Mouse (Mus musculus): Measurements from ENCODE around the gene Frmd4b. TPM values are rescaled to one million over a fixed set of nuclear protein-coding genes. Genes with fewer than 3 reads are reported as not detected.

The Frmd4b gene
- total and polyA plus RNA-seq, 3 experiments = 0.44 to 2.9 TPM; not detected in 1

DNA sequence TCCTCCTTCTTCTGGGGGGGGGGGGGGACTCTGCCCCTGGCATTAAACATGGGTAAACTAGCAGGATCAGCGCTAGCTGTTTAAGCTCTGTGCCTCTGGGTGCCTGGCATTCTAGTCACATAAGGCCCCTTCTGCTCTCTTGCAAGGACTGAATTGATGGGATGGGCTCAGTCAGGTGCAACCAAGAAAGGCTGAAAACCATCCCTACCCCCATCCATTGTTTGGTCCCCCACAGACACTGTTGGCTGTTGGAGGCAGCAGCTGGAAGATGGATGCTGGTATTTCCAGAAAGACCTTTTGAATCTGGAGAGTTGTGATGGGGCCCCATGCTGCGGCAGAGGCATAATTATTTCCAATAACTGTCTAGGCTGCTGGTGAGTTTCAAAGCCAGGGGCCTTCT lies 7.3 kb downstream of the Frmd4b start:
- Histone ChIP-seq H3K36me3 (replicated peaks) (no peaks in the 10 kb centered on the region), H3K4me1 (ENCODE audit: insufficient read depth, low read depth, low read length) (no peaks in the 10 kb centered on the region), H3K4me3 (ENCODE audit: low read depth, low read length) (no peak overlapping the region), H3K27me3 (ENCODE audit: insufficient read depth, low read length) (no peaks in the 10 kb centered on the region), H3K9me3 (replicated peaks) (peaks cover 45% of the 10 kb centered on the region)
- no peak for DNase-seq (ENCODE audit: low spot score)
- no peak for ATAC-seq (ENCODE audit: extremely low read depth, insufficient number of reproducible peaks, low FRiP score, poor library complexity, severe bottlenecking)
- TF ChIP-seq GATA2 (IDR thresholded peaks at IDR 0.05; ENCODE audit: borderline replicate concordance, low read depth, low read length) (no peak), CTCF (IDR thresholded peaks at IDR 0.05; ENCODE audit: low read depth, low read length) (no peak), POLR2AphosphoS5 (IDR thresholded peaks at IDR 0.05; ENCODE audit: insufficient replicate concordance, low read depth, low read length) (no peak)

GRCm38 (mm10) chr6:97607646-97608045 lies 9.7 kb downstream of the Frmd4b start:
- Histone ChIP-seq H3K4me3 (ENCODE audit: low read depth, low read length) (no peak overlapping the region), H3K36me3 (replicated peaks) (no peaks in the 10 kb centered on the region), H3K9me3 (replicated peaks) (peaks cover 54% of the 10 kb centered on the region), H3K27me3 (ENCODE audit: insufficient read depth, low read length) (no peaks in the 10 kb centered on the region), H3K4me1 (ENCODE audit: insufficient read depth, low read depth, low read length) (no peaks in the 10 kb centered on the region)
- ATAC-seq (ENCODE audit: extremely low read depth, insufficient number of reproducible peaks, low FRiP score, poor library complexity, severe bottlenecking) (no peak), DNase-seq (ENCODE audit: low spot score) (no peak)
- TF ChIP-seq GATA2 (IDR thresholded peaks at IDR 0.05; ENCODE audit: borderline replicate concordance, low read depth, low read length) (no peak), TAL1 (conservative IDR thresholded peaks at IDR 0.05; ENCODE audit: low read depth, low read length) (no peak), CTCF (IDR thresholded peaks at IDR 0.05; ENCODE audit: low read depth, low read length) (no peak), POLR2AphosphoS5 (IDR thresholded peaks at IDR 0.05; ENCODE audit: insufficient replicate concordance, low read depth, low read length) (no peak), GATA1 (IDR thresholded peaks at IDR 0.05; ENCODE audit: borderline replicate concordance, low read length) (no peak)

DNA sequence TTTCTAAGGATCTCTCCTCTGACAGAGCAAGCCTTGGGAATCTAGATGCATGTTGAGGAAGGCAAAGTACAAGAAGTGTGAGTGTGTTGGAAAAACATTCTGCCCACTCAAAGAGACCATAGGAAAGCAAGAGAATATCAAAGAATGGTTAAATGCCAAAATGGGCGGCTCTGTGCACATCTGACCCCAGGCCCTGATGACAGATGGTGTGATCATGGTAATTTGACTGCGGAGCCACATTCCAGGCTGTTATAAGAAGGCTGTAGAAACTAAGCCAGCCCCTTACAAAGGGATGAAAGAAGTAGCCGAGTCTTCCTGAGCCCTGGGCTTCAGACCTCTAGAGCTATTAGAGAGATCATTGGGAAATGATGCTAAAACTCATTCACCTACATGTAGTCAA lies 22.1 kb downstream of the Frmd4b start:
- Histone ChIP-seq H3K36me3 (replicated peaks) (no peaks in the 10 kb centered on the region), H3K9me3 (replicated peaks) (peaks cover 73% of the 10 kb centered on the region), H3K4me3 (ENCODE audit: low read depth, low read length) (no peak overlapping the region), H3K4me1 (ENCODE audit: insufficient read depth, low read depth, low read length) (no peaks in the 10 kb centered on the region), H3K27me3 (ENCODE audit: insufficient read depth, low read length) (no peaks in the 10 kb centered on the region)
- ATAC-seq (ENCODE audit: extremely low read depth, insufficient number of reproducible peaks, low FRiP score, poor library complexity, severe bottlenecking) = no peak
- TF ChIP-seq GATA1 (IDR thresholded peaks at IDR 0.05; ENCODE audit: borderline replicate concordance, low read length) = no peak
- no peak for TF ChIP-seq TAL1 (conservative IDR thresholded peaks at IDR 0.05; ENCODE audit: low read depth, low read length)
- TF ChIP-seq POLR2AphosphoS5 (IDR thresholded peaks at IDR 0.05; ENCODE audit: insufficient replicate concordance, low read depth, low read length) = no peak
- TF ChIP-seq GATA2 (IDR thresholded peaks at IDR 0.05; ENCODE audit: borderline replicate concordance, low read depth, low read length) = no peak
- no peak for TF ChIP-seq CTCF (IDR thresholded peaks at IDR 0.05; ENCODE audit: low read depth, low read length)
- DNase-seq (ENCODE audit: low spot score) = no peak

DNA sequence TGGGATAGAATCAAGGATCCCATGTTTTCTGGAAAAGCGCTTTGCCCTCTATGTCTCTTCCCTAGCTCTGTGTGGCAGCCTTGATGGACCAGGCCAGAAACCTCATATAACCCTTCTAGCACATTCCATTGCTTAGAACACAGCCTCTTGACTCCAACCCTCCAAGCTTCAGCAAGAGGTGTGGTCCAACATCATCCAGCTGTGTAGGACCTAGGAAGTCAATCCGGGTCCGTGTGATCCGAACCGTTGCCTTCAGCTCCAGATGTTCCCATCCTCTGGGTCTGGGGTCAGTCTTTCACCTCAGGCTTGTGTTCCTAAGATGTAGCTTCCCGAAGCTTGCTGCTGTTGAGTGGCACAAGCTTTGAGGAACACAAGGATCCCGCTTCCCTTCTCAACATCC lies 22.8 kb downstream of the Frmd4b start:
- Histone ChIP-seq H3K36me3 (replicated peaks) (no peaks in the 10 kb centered on the region), H3K4me3 (ENCODE audit: low read depth, low read length) (no peak overlapping the region), H3K9me3 (replicated peaks) (peaks cover 72% of the 10 kb centered on the region), H3K4me1 (ENCODE audit: insufficient read depth, low read depth, low read length) (no peaks in the 10 kb centered on the region), H3K27me3 (ENCODE audit: insufficient read depth, low read length) (no peaks in the 10 kb centered on the region)
- no peak for DNase-seq (ENCODE audit: low spot score)
- ATAC-seq (ENCODE audit: extremely low read depth, insufficient number of reproducible peaks, low FRiP score, poor library complexity, severe bottlenecking) = no peak
- TF ChIP-seq TAL1 (conservative IDR thresholded peaks at IDR 0.05; ENCODE audit: low read depth, low read length) = no peak
- TF ChIP-seq POLR2AphosphoS5 (IDR thresholded peaks at IDR 0.05; ENCODE audit: insufficient replicate concordance, low read depth, low read length) = no peak
- TF ChIP-seq CTCF (IDR thresholded peaks at IDR 0.05; ENCODE audit: low read depth, low read length) = no peak
- TF ChIP-seq GATA2 (IDR thresholded peaks at IDR 0.05; ENCODE audit: borderline replicate concordance, low read depth, low read length) = no peak
- TF ChIP-seq GATA1 (IDR thresholded peaks at IDR 0.05; ENCODE audit: borderline replicate concordance, low read length) = no peak

- DNase-seq (ENCODE audit: low spot score) (no peak), ATAC-seq (ENCODE audit: extremely low read depth, insufficient number of reproducible peaks, low FRiP score, poor library complexity, severe bottlenecking) (no peak)
- peaks cover 57% of the 10 kb centered on the region for H3K9me3 ChIP-seq (replicated peaks)
- TF ChIP-seq CTCF (IDR thresholded peaks at IDR 0.05; ENCODE audit: low read depth, low read length) (no peak), GATA2 (IDR thresholded peaks at IDR 0.05; ENCODE audit: borderline replicate concordance, low read depth, low read length) (no peak), POLR2AphosphoS5 (IDR thresholded peaks at IDR 0.05; ENCODE audit: insufficient replicate concordance, low read depth, low read length) (no peak)
- H3K36me3 ChIP-seq (replicated peaks) = no peaks in the 10 kb centered on the region
- no peak overlapping the region for H3K4me3 ChIP-seq (ENCODE audit: low read depth, low read length)
- H3K4me1 ChIP-seq (ENCODE audit: insufficient read depth, low read depth, low read length) = no peaks in the 10 kb centered on the region
- H3K27me3 ChIP-seq (ENCODE audit: insufficient read depth, low read length) = no peaks in the 10 kb centered on the region
Observed at GRCm38 (mm10) chr6:97590230-97590629, 27.1 kb downstream of the Frmd4b start.

- Histone ChIP-seq H3K36me3 (replicated peaks) (no peaks in the 10 kb centered on the region), H3K4me1 (ENCODE audit: insufficient read depth, low read depth, low read length) (no peaks in the 10 kb centered on the region), H3K4me3 (ENCODE audit: low read depth, low read length) (no peak overlapping the region), H3K9me3 (replicated peaks) (peaks cover 51% of the 10 kb centered on the region), H3K27me3 (ENCODE audit: insufficient read depth, low read length) (no peaks in the 10 kb centered on the region)
- DNase-seq (ENCODE audit: low spot score) (no peak), ATAC-seq (ENCODE audit: extremely low read depth, insufficient number of reproducible peaks, low FRiP score, poor library complexity, severe bottlenecking) (no peak)
- no peak for TF ChIP-seq TAL1 (conservative IDR thresholded peaks at IDR 0.05; ENCODE audit: low read depth, low read length)
- no peak for TF ChIP-seq POLR2AphosphoS5 (IDR thresholded peaks at IDR 0.05; ENCODE audit: insufficient replicate concordance, low read depth, low read length)
- TF ChIP-seq GATA1 (IDR thresholded peaks at IDR 0.05; ENCODE audit: borderline replicate concordance, low read length) = no peak
- no peak for TF ChIP-seq CTCF (IDR thresholded peaks at IDR 0.05; ENCODE audit: low read depth, low read length)
- no peak for TF ChIP-seq GATA2 (IDR thresholded peaks at IDR 0.05; ENCODE audit: borderline replicate concordance, low read depth, low read length)
Observed at GRCm38 (mm10) chr6:97589581-97589980, 27.8 kb downstream of the Frmd4b start.

DNA sequence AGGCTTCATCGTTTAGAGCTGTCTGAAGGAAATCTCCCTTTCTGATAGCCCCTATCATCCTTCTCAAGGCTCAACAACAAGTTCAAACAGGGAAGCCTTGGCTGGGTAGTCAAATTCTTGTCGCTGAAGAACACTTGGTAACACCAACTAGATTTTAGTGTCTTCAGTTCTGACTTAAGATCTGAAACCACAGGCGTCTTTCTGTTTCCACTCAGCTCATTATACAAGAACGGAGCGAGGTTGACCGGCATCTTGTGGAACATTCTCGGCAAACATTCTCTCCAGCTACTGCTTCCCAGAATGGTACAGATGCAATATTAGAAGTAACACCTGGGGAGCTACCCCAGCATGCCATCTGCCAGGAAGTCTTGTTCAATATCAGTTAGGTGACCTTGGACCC lies 28.3 kb downstream of the Frmd4b start:
- Histone ChIP-seq H3K4me1 (ENCODE audit: insufficient read depth, low read depth, low read length) (no peaks in the 10 kb centered on the region), H3K36me3 (replicated peaks) (no peaks in the 10 kb centered on the region), H3K4me3 (ENCODE audit: low read depth, low read length) (no peak overlapping the region), H3K9me3 (replicated peaks) (peaks cover 46% of the 10 kb centered on the region), H3K27me3 (ENCODE audit: insufficient read depth, low read length) (no peaks in the 10 kb centered on the region)
- DNase-seq (ENCODE audit: low spot score) (no peak), ATAC-seq (ENCODE audit: extremely low read depth, insufficient number of reproducible peaks, low FRiP score, poor library complexity, severe bottlenecking) (no peak)
- no peak for TF ChIP-seq TAL1 (conservative IDR thresholded peaks at IDR 0.05; ENCODE audit: low read depth, low read length)
- no peak for TF ChIP-seq CTCF (IDR thresholded peaks at IDR 0.05; ENCODE audit: low read depth, low read length)
- TF ChIP-seq GATA2 (IDR thresholded peaks at IDR 0.05; ENCODE audit: borderline replicate concordance, low read depth, low read length) = no peak
- TF ChIP-seq POLR2AphosphoS5 (IDR thresholded peaks at IDR 0.05; ENCODE audit: insufficient replicate concordance, low read depth, low read length) = no peak
- TF ChIP-seq GATA1 (IDR thresholded peaks at IDR 0.05; ENCODE audit: borderline replicate concordance, low read length) = no peak
